Mouse (Mus musculus) hindbrain, postnatal 0 days (tissue): ENCODE results near the gene Rpl39l. TPM values are rescaled to one million over a fixed set of nuclear protein-coding genes. Genes with fewer than 3 reads are reported as not detected.
"Not testable (repeated sequence)": the region's sequence is repeated elsewhere in the genome, so short reads cannot be mapped to it uniquely, and the experiment has no call there.

ENCODE experiments used
- ATAC-seq: fragments of 200-750 bp; cut with Nextera tagmentation; 2 replicates; pipeline ENCODE4 v1.8.0; 2017; ENCODE audit warnings: mild to moderate bottlenecking, moderate TSS enrichment, moderate library complexity
- DNase-seq: peaks from one replicate; pipeline ENCODE4 v3.0.0-alpha.2; 2015; ENCODE audit warnings: low spot score
- H3K27ac ChIP-seq: fragments of 300-500 bp; sonication (generic); 2 replicates; pipeline ENCODE4 v1.5.1; 2014; ENCODE audit warnings: mild to moderate bottlenecking
- H3K27me3 ChIP-seq: fragments of 300-500 bp; sonication (generic); 2 replicates; pipeline ENCODE4 v1.6.1; 2014; ENCODE audit warnings: low read length, mixed read lengths; ENCODE audit not compliant: insufficient read depth
- H3K36me3 ChIP-seq: fragments of 300-500 bp; sonication (generic); 2 replicates; pipeline ENCODE4 v1.6.1; 2014; ENCODE audit warnings: low read length, mixed read lengths; ENCODE audit not compliant: insufficient read depth
- H3K4me1 ChIP-seq: fragments of 300-500 bp; sonication (generic); 2 replicates; pipeline ENCODE4 v1.6.1; 2014; ENCODE audit warnings: antibody characterized with exemption, low read length, mixed read lengths; ENCODE audit not compliant: insufficient read depth
- H3K4me2 ChIP-seq: fragments of 300-500 bp; sonication (generic); 2 replicates; pipeline ENCODE4 v1.6.1; 2014; ENCODE audit warnings: low read depth, mild to moderate bottlenecking, low read length, moderate library complexity, mixed read lengths
- H3K4me3 ChIP-seq: fragments of 300-500 bp; sonication (generic); 2 replicates; pipeline ENCODE4 v1.5.1; 2014; ENCODE audit warnings: low read length
- H3K9ac ChIP-seq: fragments of 300-500 bp; sonication (generic); replicated peaks from 2 replicates; pipeline ENCODE4 v1.6.1; 2014; ENCODE audit warnings: mild to moderate bottlenecking, low read length, moderate library complexity, mixed read lengths
- H3K9me3 ChIP-seq: fragments of 300-500 bp; sonication (generic); 2 replicates; pipeline ENCODE4 v1.6.1; 2016; ENCODE audit warnings: low read length, mixed read lengths
- CTCF ChIP-seq: IDR thresholded peaks from 2 replicates; pipeline ENCODE4 v1.5.1; 2016; ENCODE audit warnings: antibody characterized with exemption, control low read depth, low read depth
- WGBS: fragments of 180-500 bp; shearing (Covaris S2); extraction: QIAGEN DNeasy Blood & Tissue Kit; methylation state at CpG from one replicate; pipeline ENCODE4 v1.1.7; 2014; 5-methylcytosine and 5-hydroxymethylcytosine counted together
- polyA plus RNA-seq: library from polyadenylated mRNA; unstranded; fragments of >200 nt; fragmentation: Nextera tagmentation; extraction: Ambion mirVana; gene quantifications from 2 replicates; pipeline ENCODE4 v1.2.1, GENCODE M21; 2015
- total RNA-seq: library from RNA; depleted of rRNA; stranded (reverse); fragments of >200 nt; gene quantifications from 2 replicates; pipeline ENCODE4 v1.2.3, GENCODE M21; 2014; rRNA removed

Rpl39l gene
- total and polyA plus RNA-seq, 2 experiments from 2014 or later = not detected

DNA sequence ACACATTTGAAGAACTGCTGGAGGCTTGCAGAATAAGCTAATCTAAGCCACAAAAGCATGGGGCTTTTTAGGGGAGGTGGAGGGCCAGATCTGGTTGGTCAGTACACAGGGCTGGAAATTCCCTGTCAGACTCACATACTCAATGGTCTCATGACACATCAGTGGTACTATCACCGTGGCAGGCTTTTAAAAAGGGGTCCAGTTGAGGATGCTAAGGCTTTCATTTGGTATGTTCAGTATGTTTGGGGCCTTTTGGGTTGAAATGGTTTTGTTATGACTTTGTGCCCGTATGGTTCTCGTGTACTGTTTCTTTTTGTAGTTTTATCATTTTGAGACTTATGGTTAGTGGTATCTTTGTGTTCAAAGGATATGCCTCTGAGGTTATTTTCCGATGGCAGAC is 1.2 kb downstream of the Rpl39l start:
- no peaks in the 10 kb centered on the region for H3K4me1 ChIP-seq
- no peak overlapping the region for H3K4me2 ChIP-seq
- DNase-seq (no peak), ATAC-seq (no peak)
- H3K27me3 ChIP-seq = no peaks in the 10 kb centered on the region
- H3K27ac ChIP-seq = no peak overlapping the region
- H3K36me3 ChIP-seq = no peaks in the 10 kb centered on the region
- H3K4me3 ChIP-seq = no peak overlapping the region
- no peak for TF ChIP-seq CTCF
- 93% methylated on average over 4 of the region's 4 CpGs for WGBS
- H3K9me3 ChIP-seq = no peaks in the 10 kb centered on the region
- H3K9ac ChIP-seq = no peak overlapping the region

DNA sequence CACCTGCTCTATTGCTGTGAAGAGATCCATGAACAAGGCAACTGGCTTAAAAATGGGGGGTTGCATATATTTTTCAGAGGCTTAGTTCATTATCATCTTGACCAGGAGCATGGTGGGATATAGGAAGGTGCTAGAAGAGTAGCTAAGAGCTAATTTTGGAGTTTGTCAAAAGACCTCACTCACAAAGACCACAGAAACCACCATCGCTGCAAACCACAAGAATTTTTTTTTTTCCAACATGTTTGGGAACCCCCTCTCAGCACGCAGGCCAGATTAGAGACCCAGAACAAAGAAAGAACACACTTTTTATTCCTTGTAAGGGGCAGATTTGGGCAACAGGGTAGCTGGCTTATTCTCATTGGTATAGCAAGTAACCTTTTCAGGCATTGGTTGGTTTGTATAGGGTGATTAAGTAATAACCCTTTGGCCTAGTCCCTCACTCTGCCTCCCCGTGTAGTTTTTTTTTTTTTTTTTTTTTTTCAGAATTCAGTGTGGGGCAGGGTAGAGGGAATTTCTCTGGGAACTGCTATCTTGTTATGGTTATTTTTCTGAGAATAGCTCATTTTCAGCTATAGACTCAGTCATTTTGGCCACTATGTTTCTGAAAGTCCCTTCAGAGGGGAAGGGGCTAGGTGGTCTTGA is 2.3 kb downstream of the Rpl39l start:
- Histone ChIP-seq H3K27me3 (no peaks in the 10 kb centered on the region), H3K4me3 (no peak overlapping the region), H3K4me1 (no peaks in the 10 kb centered on the region), H3K4me2 (no peak overlapping the region), H3K36me3 (no peaks in the 10 kb centered on the region), H3K9me3 (no peaks in the 10 kb centered on the region), H3K27ac (no peak overlapping the region), H3K9ac (no peak overlapping the region)
- 95% methylated on average over 3 of the region's 3 CpGs for WGBS
- ATAC-seq (no peak), DNase-seq (no peak)
- no peak for TF ChIP-seq CTCF

DNA sequence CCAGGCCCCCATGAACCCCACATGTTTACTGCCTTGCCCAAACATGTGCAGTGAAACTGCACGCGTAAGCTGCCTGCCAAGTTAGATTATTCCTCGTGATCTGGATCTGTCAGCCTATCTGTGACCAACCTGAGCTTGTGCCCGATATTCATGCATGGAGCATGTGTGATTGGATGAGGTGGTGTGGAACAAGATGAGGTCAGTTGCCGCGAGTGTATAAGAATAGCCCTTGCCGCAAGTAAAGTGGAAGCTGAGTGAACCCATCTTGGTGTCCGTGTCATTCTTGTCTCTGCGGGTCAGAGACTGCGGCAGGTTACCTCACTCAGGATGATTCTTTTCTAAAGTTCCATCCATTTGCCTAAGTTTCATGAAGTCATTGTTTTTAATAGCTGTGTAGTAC is 17.4 kb downstream of the Rpl39l start:
- not testable (repeated sequence) for H3K36me3 ChIP-seq, H3K9ac ChIP-seq, ATAC-seq, H3K4me2 ChIP-seq, H3K27ac ChIP-seq, H3K4me1 ChIP-seq, H3K9me3 ChIP-seq, H3K4me3 ChIP-seq, H3K27me3 ChIP-seq, DNase-seq
- 96% methylated on average over 10 of the region's 10 CpGs for WGBS

DNA sequence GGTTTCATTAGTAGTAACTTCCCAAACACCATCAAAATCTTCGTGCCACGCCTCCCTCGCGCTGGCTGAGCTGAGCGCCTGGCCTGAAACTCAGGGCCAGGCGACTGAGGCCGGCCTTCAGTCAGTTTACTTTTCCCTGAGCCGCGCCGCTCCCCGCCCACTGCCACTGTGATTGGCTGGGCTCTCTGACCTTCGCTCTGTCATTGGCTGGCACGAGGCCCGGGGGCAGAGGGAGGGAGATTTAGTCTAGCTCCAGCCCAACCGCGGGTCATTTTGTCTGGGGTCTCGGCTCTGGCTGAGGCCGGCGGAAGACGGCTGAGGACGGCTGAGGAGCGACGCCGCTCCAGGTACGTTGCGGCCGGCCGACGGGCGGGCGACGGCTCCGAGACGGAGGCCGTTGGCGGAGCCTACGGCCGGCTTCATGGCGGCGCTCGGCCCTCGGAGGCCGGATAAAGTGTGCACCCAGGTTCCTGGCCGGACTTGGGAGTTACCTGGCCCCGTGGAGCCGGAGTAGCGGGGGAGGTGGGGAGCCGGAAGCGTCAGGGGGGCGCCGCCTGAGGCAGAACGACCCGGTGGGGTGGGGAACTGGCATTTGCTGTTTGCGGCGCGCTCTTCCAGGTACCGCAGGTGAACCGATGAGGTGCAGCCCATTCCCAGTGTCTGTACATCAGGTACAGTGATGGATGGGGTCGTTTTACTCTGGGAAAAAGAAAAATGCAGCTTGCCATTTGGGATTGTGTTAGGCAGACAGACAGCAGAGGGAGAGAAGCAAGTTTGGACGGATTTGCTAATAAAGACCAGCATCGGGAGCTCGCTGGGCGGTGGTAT is 22.9 kb downstream of the Rpl39l start, which contains the start of gene Atf7ip2:
Gene Atf7ip2, plus strand, starts transcription at position 34 of the 828 bp plus-strand sequence.
- Histone ChIP-seq H3K27ac (no peak within 1 kb of the TSS), H3K36me3 (no peaks in the 10 kb centered on the region), H3K27me3 (no peaks in the 10 kb centered on the region), H3K4me1 (no peaks in the 10 kb centered on the region), H3K9me3 (peaks cover 4% of the 10 kb centered on the region; the same call in 1 of the 2 replicates), H3K4me2 (peak within 1 kb of the TSS; percentile 96), H3K9ac (peak within 1 kb of the TSS; percentile 44), H3K4me3 (peak within 1 kb of the TSS; percentile 54)
- TF ChIP-seq CTCF = no peak
- WGBS = 1% methylated on average over 63 of the region's 63 CpGs
- peak; percentile 99 for ATAC-seq
- peak; percentile 92 for DNase-seq

DNA sequence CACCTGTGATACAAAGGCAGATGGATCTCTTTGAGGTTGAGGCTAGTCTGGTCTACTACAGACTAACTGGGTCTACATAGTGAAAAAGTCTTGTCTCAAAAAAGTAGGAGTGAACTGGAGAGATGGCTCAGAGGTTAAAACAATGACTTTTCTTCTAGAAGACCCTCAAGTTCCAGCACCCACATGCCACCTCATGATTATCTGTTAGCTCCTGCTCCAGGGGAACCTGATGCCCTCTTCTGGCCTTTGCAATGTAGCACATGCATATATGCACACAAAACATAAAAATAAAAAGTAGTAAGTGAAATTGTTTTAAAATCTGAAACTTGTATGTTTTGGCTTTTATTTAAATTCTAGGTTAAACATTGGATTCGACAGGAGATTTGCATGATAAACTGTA is 38.8 kb downstream of the Rpl39l start:
- ATAC-seq (no peak), DNase-seq (no peak)
- WGBS = 86% methylated on average over 1 of the region's 1 CpGs
- no peak overlapping the region for H3K4me2 ChIP-seq
- H3K9me3 ChIP-seq = no peaks in the 10 kb centered on the region
- TF ChIP-seq CTCF = no peak
- no peaks in the 10 kb centered on the region for H3K27me3 ChIP-seq
- H3K36me3 ChIP-seq = no peaks in the 10 kb centered on the region
- H3K27ac ChIP-seq = no peak overlapping the region
- H3K4me3 ChIP-seq = no peak overlapping the region
- H3K4me1 ChIP-seq = no peaks in the 10 kb centered on the region
- no peak overlapping the region for H3K9ac ChIP-seq

DNA sequence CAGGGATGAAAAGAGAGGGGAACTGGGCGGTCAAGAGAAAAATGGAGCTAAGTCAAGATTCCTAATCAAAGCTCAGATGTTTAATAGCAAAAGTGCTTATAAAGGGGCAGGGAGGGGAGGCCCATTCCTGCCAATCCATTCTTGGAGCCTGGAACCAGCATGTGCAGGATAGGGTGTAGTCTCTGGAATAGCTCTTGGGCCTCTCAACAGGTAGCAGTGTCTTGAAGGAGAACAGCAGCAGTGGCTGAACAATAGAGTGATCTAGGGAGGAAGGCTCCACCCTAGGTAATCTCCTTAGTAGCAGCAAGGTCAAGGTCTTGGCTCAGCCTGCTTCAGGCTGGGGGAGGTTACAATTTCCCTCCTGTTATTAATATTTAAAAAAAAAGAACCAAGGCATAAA is 46.3 kb downstream of the Rpl39l start:
- H3K36me3 ChIP-seq, H3K27me3 ChIP-seq, H3K27ac ChIP-seq, H3K4me2 ChIP-seq, ATAC-seq, H3K4me3 ChIP-seq, H3K4me1 ChIP-seq, DNase-seq, H3K9ac ChIP-seq, H3K9me3 ChIP-seq: not testable (repeated sequence)
- WGBS = 92% methylated on average over 1 of the region's 1 CpGs

DNA sequence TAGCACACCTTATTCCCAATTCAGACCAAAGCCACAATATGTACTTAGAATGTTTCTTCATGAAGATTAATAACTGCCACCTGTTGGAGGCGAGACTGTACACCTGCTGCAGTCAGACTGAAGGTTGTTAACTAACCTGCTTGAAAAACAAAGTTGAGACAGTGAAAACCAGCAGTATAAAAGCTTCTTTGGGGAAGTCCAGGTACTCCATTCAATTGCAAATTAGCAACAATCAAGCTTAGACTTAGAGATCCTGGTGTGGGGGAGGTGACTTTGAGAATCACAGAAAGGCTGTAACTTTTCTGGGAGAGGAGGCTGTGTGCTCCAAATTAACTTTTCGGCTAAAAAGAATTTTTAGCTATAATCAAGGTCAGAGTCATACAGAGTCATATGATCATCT is 47.0 kb downstream of the Rpl39l start:
- H3K4me2 ChIP-seq, DNase-seq, ATAC-seq, H3K9ac ChIP-seq, H3K36me3 ChIP-seq, H3K4me3 ChIP-seq, H3K4me1 ChIP-seq, H3K27me3 ChIP-seq, H3K9me3 ChIP-seq, H3K27ac ChIP-seq: not testable (repeated sequence)
- WGBS = 81% methylated on average over 2 of the region's 2 CpGs

Other genes starting within 250 kb of the Rpl39l start
- 17.4 and 21.5 TPM in 2 replicates for gene Grin2a, start 174.7 kb upstream of the Rpl39l start, total RNA-seq
- gene Grin2a, start 174.7 kb upstream of the Rpl39l start, polyA plus RNA-seq = 5.5 and 6.8 TPM in 2 replicates
- gene Atf7ip2, start 22.5 kb downstream of the Rpl39l start, total RNA-seq = 0.22 TPM in 1 of 2 replicates, not detected in the other
- 0.13 and 0.29 TPM in 2 replicates for gene Atf7ip2, start 22.5 kb downstream of the Rpl39l start, polyA plus RNA-seq
- 25.3 and 26.6 TPM in 2 replicates for gene Emp2, start 143.7 kb downstream of the Rpl39l start, total RNA-seq
- gene Emp2, start 143.7 kb downstream of the Rpl39l start, polyA plus RNA-seq = 30.7 and 32.0 TPM in 2 replicates
- 8.6 and 10.2 TPM in 2 replicates for gene Tekt5, start 225.3 kb downstream of the Rpl39l start, total RNA-seq
- 24.7 and 28.2 TPM in 2 replicates for gene Tekt5, start 225.3 kb downstream of the Rpl39l start, polyA plus RNA-seq
- 29.0 and 41.7 TPM in 2 replicates for gene Nubp1, start 241.7 kb downstream of the Rpl39l start, total RNA-seq
- gene Nubp1, start 241.7 kb downstream of the Rpl39l start, polyA plus RNA-seq = 32.4 and 32.9 TPM in 2 replicates